Mouse (Mus musculus) intestine, postnatal 0 days (tissue): ENCODE results near the gene Rph3al. TPM values are rescaled to one million over a fixed set of nuclear protein-coding genes. Genes with fewer than 3 reads are reported as not detected.

Source experiments
- ATAC-seq: fragments of 200-750 bp; cut with Nextera tagmentation; 2 replicates; pipeline ENCODE4 v1.8.0; 2017; ENCODE audit warnings: mild to moderate bottlenecking, moderate TSS enrichment, moderate library complexity
- H3K27ac ChIP-seq: fragments of 300-500 bp; sonication (generic); 2 replicates; pipeline ENCODE4 v1.5.1; 2014; ENCODE audit warnings: mild to moderate bottlenecking, low read depth, low read length, moderate library complexity
- H3K27me3 ChIP-seq: fragments of 300-500 bp; sonication (generic); replicated peaks from 2 replicates; pipeline ENCODE4 v1.6.1; 2014; ENCODE audit warnings: low read length, mixed read lengths; ENCODE audit not compliant: control insufficient read depth, insufficient read depth
- H3K36me3 ChIP-seq: fragments of 300-500 bp; sonication (generic); 2 replicates; pipeline ENCODE4 v1.6.1; 2014; ENCODE audit warnings: mild to moderate bottlenecking, moderate library complexity; ENCODE audit not compliant: control insufficient read depth, insufficient read depth
- H3K4me1 ChIP-seq: fragments of 300-500 bp; sonication (generic); replicated peaks from 2 replicates; pipeline ENCODE4 v1.6.1; 2014; ENCODE audit warnings: antibody characterized with exemption, low read length, mixed read lengths; ENCODE audit not compliant: control insufficient read depth, insufficient read depth
- H3K4me2 ChIP-seq: fragments of 300-500 bp; sonication (generic); replicated peaks from 2 replicates; pipeline ENCODE4 v1.6.1; 2014; ENCODE audit warnings: low read depth, mild to moderate bottlenecking, moderate library complexity
- H3K4me3 ChIP-seq: fragments of 300-500 bp; sonication (generic); 2 replicates; pipeline ENCODE4 v1.5.1; 2014; ENCODE audit warnings: low read depth, low read length
- H3K9ac ChIP-seq: fragments of 300-500 bp; sonication (generic); 2 replicates; pipeline ENCODE4 v1.6.1; 2014; ENCODE audit warnings: mild to moderate bottlenecking, low read depth, low read length
- H3K9me3 ChIP-seq: fragments of 300-500 bp; sonication (generic); 2 replicates; pipeline ENCODE4 v1.6.1; 2016; ENCODE audit warnings: mixed run types; ENCODE audit not compliant: control insufficient read depth
- CTCF ChIP-seq: sonication (generic); IDR thresholded peaks from 2 replicates; pipeline ENCODE4 v1.5.1; 2016; ENCODE audit warnings: low read depth, mild to moderate bottlenecking, control low read depth, antibody characterized with exemption, moderate library complexity
- WGBS: fragments of 180-500 bp; shearing (Covaris S2); extraction: QIAGEN DNeasy Blood & Tissue Kit; methylation state at CpG from one replicate; pipeline ENCODE4 v1.1.7; 2014; 5-methylcytosine and 5-hydroxymethylcytosine counted together
- polyA plus RNA-seq: library from polyadenylated mRNA; unstranded; fragments of >200 nt; fragmentation: Nextera tagmentation; extraction: Ambion mirVana; gene quantifications from 2 replicates; pipeline ENCODE4 v1.2.1, GENCODE M21; 2015

Gene Rph3al
- polyA plus RNA-seq, 1 experiment from 2014 or later: 10.5 TPM

DNA sequence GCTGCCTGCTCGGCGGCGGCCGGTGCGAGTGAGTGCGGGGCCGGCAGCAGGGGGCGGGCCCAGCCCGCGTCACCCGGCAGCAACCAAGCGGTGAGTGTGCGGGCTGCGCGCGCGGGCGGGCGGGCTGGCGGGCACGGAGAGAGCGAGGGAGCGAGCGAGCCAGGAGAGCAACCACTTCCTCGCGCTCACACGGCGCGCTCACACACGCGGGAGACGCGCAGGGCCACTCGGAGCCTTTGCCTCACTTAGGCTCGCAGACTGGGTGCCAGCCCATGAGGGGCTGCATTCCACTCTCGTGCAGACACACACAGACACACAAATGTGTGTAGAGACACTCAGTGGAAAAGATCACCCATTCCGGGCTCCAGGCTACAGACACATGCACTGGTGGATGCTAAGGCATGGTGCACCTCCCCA, 142.2 kb downstream of the Rph3al start, which contains the start of gene Doc2b:
TSS of gene Doc2b (minus strand) at position 21 of the 417 bp plus-strand sequence.
- WGBS: 6% methylated on average over 35 of the region's 37 CpGs
- ATAC-seq: peak; percentile 25; the same call in 1 of the 2 replicates
- peak within 1 kb of the TSS; percentile 48 for H3K9ac ChIP-seq
- H3K4me3 ChIP-seq: peak within 1 kb of the TSS; percentile 45
- H3K27me3 ChIP-seq: peaks cover 31% of the 10 kb centered on the region
- TF ChIP-seq CTCF: peak; percentile 11; the same call in 1 of the 2 replicates
- H3K27ac ChIP-seq: no peak within 1 kb of the TSS
- H3K4me2 ChIP-seq: peak within 1 kb of the TSS; percentile 76
- peaks cover 3% of the 10 kb centered on the region; the same call in 1 of the 2 replicates for H3K4me1 ChIP-seq
- H3K9me3 ChIP-seq: no peaks in the 10 kb centered on the region
- no peaks in the 10 kb centered on the region; the same call in 1 of the 2 replicates for H3K36me3 ChIP-seq

DNA sequence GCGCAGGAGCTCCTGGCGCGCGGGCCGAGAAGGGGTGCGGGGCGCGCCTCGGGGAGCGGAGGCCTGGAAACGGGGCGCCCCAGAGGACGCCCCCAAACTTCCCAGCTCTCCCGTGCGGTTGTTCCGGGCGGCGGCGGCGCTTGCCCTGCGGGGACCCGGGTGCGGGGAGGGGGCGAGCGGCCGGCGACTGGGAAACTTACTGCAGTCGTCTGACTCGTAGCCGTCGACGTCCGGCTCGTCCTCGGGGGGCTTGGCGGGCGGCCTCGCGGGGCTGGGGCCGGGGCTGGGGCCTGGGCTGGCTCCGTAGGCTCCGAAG, 142.9 kb downstream of the Rph3al start:
- ATAC-seq: no peak
- Histone ChIP-seq H3K4me2 (peak overlapping the region; percentile 76), H3K9me3 (no peaks in the 10 kb centered on the region), H3K9ac (peak overlapping the region; percentile 48), H3K4me3 (peak overlapping the region; percentile 45), H3K4me1 (peaks cover 3% of the 10 kb centered on the region; the same call in 1 of the 2 replicates), H3K36me3 (no peaks in the 10 kb centered on the region; the same call in 1 of the 2 replicates), H3K27ac (no peak overlapping the region), H3K27me3 (peaks cover 31% of the 10 kb centered on the region)
- TF ChIP-seq CTCF: no peak
- 2% methylated on average over 34 of the region's 42 CpGs for WGBS

DNA sequence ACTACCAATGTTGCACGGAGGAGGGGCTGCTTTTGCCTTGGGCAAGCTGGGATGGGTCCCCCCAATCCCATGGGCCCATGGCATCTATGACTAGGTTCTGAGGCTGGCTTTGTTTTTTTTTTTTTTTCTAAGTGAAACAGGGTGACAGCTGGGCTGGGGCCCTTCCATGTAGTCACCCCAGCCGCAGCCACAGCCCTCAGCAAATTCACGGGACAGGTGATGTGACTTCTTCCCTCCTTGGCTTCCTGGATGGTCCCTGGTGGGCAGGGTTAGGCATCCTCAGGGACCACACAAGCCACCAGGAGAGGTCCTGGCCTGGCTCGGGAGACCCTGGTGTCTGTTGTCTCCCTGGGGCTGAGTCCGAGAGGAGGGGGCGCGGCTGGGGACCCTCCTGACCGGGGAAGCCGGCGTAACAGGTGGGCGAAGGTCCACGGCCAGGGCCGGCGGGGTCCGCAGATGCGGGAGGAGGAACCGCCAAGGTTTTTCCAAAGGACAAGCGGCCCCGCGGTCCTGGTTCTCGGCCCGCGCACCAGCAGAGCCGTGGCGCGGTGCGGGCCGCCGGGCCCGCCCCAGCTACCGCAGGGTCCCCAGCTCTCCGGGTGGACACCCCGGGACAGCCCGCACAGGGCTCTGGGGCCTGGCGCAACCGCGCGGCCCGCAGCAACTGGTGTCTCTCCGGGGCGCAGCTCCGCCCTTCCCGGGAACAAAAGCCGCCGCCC, 143.5 kb downstream of the Rph3al start:
- Histone ChIP-seq H3K4me3 (peak overlapping the region; percentile 45), H3K27me3 (peaks cover 31% of the 10 kb centered on the region), H3K27ac (no peak overlapping the region), H3K9me3 (no peaks in the 10 kb centered on the region), H3K4me1 (peaks cover 3% of the 10 kb centered on the region; the same call in 1 of the 2 replicates), H3K4me2 (peak overlapping the region; percentile 76), H3K9ac (peak overlapping the region; percentile 48), H3K36me3 (no peaks in the 10 kb centered on the region; the same call in 1 of the 2 replicates)
- ATAC-seq: peak; percentile 39; the same call in 1 of the 2 replicates
- no peak for TF ChIP-seq CTCF
- WGBS: 18% methylated on average over 29 of the region's 45 CpGs

DNA sequence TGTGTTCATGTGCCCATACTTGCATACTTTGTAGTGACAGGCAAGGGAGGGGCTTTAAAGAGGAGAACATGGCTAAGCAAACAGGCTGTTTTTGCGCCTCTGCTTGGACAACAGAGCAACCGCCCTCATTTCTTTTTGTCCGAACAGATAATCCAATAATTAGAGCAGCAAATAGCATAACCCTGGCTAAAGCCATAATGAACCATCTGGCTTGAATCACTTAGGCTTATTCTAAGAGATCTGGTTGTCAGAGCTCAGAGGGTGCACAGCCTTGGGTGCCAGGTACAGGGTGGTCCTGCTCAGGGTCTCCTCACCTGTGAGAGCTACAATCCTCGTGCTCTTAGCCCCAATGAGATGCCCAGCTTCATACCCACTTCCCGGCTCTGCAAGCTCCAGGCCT, 144.9 kb downstream of the Rph3al start:
- H3K27me3 ChIP-seq: peaks cover 31% of the 10 kb centered on the region
- H3K4me2 ChIP-seq: no peak overlapping the region
- no peaks in the 10 kb centered on the region; the same call in 1 of the 2 replicates for H3K36me3 ChIP-seq
- H3K9me3 ChIP-seq: no peaks in the 10 kb centered on the region
- no peak overlapping the region for H3K27ac ChIP-seq
- 74% methylated on average over 5 of the region's 5 CpGs for WGBS
- H3K9ac ChIP-seq: no peak overlapping the region
- no peak for TF ChIP-seq CTCF
- peaks cover 3% of the 10 kb centered on the region; the same call in 1 of the 2 replicates for H3K4me1 ChIP-seq
- H3K4me3 ChIP-seq: no peak overlapping the region
- ATAC-seq: no peak

DNA sequence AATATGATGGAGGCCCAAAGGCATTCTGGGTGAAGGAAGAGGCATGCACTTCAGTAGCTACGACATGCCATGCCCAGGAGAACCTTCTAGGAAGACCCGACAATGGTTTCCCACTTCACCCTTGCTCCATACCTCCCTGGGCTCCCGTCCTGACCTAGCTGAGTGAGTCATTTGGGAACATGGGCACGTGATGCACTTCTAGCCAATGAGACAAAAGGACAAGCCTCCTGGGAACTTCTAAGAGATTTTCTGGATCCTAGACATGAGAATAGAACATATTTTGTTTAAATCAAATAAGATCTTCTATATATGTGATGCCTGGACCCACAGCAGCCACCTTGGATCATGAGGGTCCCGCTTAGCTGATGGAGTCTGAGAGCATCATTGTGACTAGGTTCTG, 145.7 kb downstream of the Rph3al start:
- Histone ChIP-seq H3K36me3 (no peaks in the 10 kb centered on the region; the same call in 1 of the 2 replicates), H3K27ac (no peak overlapping the region), H3K27me3 (peaks cover 31% of the 10 kb centered on the region), H3K4me3 (no peak overlapping the region), H3K9me3 (no peaks in the 10 kb centered on the region), H3K4me1 (peaks cover 3% of the 10 kb centered on the region; the same call in 1 of the 2 replicates), H3K9ac (no peak overlapping the region), H3K4me2 (no peak overlapping the region)
- no peak for TF ChIP-seq CTCF
- 74% methylated on average over 5 of the region's 5 CpGs for WGBS
- no peak for ATAC-seq

DNA sequence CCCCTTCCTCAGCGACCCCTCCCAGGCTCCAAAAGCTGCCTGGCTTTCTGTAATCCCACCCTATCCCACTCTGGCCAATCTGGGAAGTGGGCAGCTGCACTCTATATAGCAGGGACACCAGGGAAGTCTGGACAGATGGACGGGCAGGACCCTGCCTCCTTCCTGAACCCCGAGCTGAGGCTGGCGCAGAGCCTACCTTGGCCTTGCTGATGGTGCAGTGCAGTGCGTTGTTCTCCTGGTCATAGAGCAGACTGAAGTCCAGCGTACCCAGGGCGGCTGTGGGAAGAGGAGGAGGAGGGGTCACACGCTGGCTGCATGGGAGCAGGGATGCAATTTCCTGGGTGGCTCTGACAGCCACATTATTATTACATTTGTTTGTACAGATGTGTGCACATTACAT, 152.3 kb downstream of the Rph3al start:
- no peaks in the 10 kb centered on the region for H3K9me3 ChIP-seq
- no peak for TF ChIP-seq CTCF
- no peaks in the 10 kb centered on the region for H3K27me3 ChIP-seq
- no peak overlapping the region for H3K4me3 ChIP-seq
- no peak overlapping the region for H3K27ac ChIP-seq
- no peaks in the 10 kb centered on the region for H3K4me1 ChIP-seq
- no peak for ATAC-seq
- 66% methylated on average over 8 of the region's 8 CpGs for WGBS
- H3K4me2 ChIP-seq: no peak overlapping the region
- H3K36me3 ChIP-seq: no peaks in the 10 kb centered on the region
- no peak overlapping the region for H3K9ac ChIP-seq
